Mouse (Mus musculus) right cerebral cortex, postnatal 4 days (tissue): ENCODE results near the gene Tnfsf15.

Source experiments
- DNase-seq: peaks from one replicate; pipeline ENCODE4 v3.0.0-alpha.2; 2022

Tnfsf15 gene

DNA sequence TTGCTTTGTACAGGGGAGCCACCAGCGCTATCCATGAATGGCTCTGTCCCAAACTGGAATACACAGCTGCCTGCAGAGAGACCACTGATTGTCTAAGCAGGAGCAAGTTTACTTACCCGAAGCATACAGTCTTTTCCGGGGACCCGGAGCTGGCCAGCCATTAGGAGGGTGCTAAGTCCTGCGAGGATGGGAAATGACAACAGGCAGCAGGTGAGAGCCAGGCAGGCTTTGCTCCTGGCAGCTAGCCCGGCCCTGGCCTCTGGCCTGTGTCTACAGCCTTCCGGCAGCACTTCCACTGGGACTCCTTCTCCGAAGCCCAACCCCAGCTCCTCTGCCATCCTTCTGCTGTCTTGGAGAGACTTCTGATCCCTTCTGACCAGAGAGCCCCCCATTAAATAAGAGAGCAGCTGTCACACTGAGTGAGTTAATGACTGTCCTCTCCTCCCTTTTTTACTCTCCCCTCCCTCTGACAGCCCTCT is at the start of gene Tnfsf15:
Tnfsf15 (minus strand) TSS at position 421 of the 479 bp plus-strand sequence.
- DNase-seq = peak; percentile 29

DNA sequence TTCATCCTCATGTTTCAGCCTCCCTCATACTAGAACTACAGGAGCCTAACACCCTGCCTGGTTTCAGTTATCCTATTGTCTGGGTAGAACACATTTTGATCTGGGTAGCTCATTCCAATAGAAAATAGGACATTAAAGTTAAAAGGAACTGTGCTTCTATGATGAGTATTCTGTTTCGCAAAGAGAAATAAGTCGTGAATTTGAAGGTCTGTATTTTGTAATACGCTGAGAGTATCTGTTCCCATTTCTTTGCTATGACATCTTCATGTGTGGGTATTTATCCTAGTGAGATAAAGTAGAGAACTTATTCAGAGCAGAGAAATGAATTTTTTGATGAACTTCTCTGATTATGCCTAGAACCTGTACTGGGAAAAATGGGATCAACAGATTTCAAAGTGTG is 47.4 kb upstream of the Tnfsf15 start:
- no peak for DNase-seq

DNA sequence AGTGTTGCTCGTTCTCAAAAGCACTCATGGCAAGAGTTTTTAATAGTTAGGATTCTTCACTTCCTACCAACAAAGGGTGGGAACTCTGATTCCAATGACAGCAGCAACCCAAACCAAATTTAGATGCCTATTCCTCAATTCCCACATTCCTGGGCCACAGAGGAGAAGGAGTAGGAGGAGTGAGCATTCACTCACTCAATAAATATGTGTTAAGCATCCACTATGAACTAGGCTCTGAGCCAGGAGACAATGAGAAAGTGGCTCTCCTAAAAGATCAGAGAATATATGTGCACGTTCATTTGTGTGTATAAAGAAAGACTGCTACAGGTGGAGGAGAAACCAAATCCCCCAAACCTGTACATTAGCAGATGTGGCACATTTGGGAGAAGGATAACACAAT is 40.6 kb upstream of the Tnfsf15 start:
- DNase-seq = no peak

DNA sequence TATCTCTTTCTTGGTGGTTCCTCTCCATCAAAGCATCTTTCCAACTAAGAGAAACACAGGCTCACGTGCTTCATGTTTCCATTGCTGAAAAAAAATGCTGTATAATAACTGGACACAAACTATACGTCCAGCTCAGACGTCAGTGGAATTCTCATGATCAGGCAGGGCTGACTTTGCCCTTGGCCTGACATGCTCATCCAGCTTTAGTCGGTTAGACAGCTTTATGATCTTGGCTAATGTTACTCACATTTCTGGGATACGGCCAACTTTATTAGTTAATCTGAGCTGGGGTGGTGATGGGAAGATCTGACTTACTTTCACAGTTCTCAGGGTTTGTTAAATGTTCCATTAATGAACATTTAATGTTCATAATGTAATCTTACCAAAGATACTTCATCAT is 38.9 kb upstream of the Tnfsf15 start:
- DNase-seq = no peak

DNA sequence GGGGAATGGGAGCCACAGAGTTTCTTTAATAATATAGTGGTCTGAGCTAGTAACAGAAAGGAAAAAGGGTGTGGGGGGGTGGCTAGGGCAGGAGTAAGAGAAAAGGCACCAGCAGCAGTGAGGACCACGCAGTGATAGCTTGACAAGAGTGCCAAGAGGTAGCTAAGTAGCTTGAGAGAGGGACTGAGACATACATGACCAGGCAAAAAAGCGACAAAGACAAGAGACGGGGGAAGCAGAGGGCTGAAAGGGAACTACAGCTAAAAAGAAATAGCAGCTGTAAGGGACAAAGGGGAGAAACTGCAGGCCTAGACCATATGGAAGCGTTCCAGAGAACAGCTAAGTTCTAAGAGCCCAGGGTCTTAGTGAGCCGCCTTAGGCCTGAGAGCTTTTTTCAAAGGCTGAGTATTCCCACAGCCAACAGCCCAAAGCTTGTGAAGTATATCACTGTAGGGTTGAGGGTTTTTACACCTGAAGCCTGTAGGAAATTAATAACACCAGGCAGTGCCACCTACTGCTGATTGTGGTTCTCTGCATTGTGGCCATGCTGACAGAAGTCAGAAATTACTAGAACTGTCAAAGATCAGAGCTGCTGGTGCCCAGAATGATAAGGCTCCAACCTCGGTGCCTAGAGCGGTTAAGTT is 38.2 kb upstream of the Tnfsf15 start:
- DNase-seq = no peak

DNA sequence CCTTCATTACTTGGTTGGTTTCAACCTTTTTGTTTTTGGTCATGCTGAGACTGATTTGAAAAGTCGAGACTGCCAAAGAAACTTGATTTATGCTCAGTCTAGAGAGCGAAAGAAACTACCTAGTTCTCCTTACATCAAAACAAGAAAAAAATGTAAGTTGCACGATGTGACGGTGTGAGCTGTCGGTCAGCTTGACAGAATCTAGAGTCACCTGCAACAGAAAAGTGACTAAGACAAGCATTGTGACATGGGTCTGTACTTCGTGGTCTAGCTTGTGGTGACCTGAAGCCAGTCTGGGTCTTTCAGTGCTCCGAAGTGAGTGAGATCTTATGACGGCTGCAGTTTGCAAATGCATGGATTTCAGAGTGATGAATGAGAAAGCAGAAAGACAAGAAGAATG is 32.3 kb upstream of the Tnfsf15 start:
- no peak for DNase-seq

DNA sequence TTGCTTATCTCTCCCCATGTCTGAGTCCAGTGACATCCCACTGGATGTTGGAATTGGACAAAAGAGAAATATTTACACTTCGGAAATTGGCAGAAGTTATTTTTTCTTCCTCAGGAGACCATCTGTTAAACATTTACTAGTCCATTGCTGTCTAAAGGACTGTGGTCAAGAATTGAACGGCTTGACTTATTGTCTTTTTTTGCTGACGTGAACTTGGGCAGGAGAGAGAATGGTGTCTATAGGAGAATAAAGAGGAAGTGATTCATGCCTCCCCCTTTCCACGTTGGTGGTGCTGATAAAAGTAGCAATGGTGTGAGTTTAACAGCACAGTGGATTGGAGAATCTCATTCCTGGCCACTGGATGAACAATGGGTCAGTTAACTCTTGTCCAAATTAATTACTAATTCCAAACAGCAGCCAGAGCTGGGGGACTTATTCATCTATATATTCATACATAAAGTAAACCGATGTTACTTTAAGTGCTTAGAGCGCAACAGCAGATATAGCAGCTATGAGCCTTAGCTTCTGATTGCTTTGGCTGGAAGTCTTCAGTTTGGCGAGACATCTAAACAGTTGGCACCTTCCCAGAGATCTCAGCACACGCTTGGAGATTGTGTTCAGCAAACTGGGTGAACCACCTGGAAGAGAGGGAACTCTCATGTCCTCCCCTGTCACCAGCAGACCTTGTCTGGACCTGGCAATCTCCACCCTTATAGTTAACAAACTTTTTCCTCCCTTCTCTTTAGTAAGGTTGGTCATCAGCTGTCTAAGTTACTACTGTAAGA is 28.6 kb upstream of the Tnfsf15 start:
- DNase-seq = no peak

DNA sequence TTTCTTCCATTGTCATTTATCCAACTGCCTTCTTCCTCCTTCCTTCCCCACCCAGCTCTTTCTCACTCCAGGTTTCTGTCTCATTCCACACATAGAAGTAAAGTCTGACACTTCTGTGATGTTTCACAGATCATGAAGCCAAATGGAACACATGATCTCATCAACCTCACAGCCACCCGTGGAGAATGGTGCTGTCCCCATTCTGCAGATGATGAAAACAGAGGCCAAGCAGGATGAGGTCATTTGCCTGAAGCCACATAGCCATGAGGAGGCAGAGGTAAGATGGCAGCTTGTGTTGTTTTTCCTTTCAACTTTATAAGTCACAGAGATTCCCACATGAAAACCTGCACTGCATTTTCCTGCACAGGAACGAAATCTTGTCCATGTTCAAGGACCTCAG is 27.6 kb upstream of the Tnfsf15 start:
- DNase-seq = no peak

DNA sequence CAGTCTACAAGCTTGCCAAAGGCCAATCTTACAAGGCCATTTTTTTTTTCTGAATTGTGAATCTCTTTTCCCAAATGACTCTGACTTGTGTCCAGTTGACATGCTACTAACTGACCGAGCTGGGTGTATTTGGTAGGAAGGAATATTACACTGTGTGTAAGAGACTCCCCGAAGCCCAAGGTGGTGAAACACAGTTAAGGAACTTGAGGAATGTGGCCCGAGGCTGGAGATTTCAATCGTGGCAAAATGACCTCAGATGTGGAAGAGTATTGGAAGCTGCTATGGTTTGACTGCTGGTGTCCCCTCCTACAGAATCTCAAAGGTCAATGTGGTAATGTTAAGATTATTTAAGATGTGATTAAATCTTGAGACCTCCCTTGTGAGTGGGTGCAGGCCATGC is 26.4 kb upstream of the Tnfsf15 start:
- DNase-seq = no peak

DNA sequence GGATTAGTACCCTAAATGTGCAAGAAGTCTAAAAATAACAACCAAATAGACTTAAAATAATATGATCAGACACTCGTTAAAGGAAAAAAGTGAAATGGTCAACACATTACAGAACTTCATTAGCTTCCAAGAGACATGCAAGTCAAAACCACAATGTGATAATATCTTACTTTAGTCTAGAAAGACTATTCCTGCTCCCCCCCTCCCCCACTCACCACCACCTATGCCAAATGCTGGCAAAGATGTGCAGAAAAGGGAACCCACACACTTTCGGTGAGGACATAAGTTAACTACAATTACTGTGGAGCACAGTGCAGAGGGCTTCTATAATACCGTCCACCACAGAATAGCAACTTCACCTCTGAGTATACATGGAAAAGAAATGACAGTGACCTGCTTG is 24.2 kb upstream of the Tnfsf15 start:
- DNase-seq = no peak

DNA sequence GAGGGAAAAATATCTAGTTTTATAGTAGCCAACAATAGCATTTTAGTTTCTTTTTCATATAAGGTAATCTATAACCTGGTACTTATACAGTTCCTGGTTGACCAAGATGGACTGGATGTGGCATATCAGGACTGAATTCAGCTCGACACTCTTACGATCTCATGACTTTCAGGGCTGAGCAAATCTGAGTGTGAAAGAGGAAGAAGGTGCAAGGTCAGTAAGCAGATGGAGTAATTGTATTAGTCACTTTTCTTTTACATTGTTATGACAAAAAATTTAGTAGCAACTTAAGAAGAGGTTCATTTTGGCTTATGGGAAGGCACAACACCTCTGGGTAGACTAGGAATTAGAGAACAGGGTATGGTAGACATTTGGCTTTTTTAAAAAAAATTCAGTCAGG is 20.1 kb upstream of the Tnfsf15 start:
- no peak for DNase-seq

DNA sequence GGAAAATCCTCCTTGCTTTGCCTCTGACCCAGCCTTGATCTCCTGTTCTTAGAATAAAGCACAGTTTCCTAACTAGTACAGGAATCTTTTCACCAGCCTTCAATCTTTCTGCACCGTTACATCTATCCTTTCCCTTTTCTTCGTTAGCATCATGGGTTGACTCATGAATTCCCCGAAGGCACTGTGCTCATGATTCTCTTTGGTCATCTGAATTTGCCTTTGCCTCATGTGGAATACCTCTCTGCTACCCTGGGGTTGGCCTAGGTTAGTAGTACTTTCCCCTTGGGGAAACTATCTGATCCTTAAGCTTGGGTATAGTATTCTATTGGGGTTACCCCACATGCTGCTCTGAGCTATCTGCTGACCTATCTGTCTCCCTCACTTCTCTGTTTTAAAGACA is 15.0 kb upstream of the Tnfsf15 start:
- no peak for DNase-seq

DNA sequence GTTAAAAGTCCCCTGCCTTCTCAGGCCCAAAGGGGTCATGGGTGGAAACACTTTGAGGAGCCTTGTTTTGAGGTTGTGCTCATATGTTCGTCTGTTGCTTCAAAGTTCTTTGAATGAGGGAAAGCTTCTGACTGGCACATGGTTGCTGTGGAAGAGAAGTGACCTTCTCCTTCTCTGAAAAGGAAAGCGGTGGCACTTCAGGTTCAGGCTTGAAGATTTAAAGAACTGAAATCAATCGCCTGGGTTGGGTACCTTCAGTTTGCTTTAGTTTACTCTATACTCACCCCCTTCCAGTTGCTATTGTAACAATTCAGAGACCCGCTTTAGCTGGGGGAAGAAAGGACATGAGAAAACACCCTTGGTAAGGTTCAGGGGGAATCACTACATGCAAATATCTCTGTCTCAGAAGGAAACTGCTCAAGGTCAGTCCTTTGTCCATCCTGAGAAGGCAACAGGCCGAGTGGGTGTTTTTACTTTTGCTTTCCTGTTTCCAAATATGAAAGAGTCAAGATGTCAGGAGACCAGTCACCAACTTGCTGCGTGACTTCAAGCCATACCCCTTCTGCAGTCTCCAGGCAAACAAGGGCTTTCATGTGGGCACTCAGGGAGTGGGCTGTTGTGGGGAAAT is 12.7 kb upstream of the Tnfsf15 start:
- DNase-seq = no peak

DNA sequence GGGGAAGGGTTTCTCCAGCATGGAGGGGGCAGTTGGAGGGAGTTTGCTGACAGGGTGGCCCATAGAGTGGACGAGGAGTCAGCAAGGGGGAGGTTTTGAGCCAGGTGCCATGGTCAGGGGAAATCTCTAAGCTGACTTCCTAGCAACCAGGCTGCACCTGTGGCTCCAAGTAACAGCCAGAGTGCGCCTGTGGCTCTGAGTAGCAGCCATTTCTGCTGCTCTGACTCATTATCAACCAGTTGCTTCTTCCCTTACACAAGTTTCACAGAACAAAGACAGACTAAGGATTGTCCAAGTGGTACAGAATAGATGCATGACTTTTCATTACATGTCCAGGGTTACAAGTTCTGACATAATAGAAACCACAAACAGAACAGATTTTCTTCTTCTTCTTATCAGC is 11.2 kb upstream of the Tnfsf15 start:
- no peak for DNase-seq

DNA sequence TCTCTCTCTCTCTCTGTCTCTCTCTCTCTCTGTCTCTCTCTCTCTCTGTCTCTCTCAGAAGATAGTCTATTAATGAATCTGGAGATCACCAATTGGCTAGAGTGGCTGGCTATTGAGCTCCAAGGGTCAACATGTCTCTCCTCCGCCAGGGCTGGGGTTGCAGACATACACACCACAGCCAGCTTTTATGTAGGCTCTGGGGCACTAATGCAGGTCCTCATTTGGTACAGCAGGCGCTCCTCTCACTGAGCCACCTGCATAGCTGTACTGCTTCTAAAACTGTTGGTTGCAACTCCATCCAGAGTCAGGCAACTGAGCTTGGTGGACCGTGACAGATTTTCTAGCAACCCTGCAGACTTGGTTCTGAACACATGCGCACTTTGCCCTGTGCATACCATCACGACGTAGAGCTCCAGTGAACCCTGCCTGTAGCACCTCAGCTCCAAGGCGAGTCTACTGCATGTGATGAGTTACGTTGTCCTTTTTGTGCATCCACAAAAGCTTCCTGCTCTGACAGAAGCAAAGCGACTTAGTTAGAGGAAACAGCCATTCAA is 9.6 kb upstream of the Tnfsf15 start:
- no peak for DNase-seq

DNA sequence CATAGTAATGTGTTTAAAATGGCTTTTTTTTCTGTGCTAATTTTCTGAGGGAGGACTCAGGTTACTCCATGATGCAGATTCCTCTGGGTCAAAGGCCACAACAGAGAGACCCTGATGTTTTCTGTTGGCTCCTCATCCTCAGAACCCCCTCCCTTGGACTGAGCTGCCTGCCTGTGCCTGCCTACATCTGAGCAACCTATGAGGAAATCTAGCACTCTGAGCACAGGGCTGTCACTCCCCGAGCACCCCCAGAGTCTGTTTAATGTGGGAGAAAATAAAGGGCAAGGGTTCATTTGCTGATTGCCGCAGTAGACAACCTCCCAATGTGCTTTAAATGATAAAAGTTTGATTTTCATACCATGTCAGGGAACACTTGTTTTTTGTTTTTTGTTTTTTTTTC is 8.9 kb upstream of the Tnfsf15 start:
- DNase-seq = no peak

DNA sequence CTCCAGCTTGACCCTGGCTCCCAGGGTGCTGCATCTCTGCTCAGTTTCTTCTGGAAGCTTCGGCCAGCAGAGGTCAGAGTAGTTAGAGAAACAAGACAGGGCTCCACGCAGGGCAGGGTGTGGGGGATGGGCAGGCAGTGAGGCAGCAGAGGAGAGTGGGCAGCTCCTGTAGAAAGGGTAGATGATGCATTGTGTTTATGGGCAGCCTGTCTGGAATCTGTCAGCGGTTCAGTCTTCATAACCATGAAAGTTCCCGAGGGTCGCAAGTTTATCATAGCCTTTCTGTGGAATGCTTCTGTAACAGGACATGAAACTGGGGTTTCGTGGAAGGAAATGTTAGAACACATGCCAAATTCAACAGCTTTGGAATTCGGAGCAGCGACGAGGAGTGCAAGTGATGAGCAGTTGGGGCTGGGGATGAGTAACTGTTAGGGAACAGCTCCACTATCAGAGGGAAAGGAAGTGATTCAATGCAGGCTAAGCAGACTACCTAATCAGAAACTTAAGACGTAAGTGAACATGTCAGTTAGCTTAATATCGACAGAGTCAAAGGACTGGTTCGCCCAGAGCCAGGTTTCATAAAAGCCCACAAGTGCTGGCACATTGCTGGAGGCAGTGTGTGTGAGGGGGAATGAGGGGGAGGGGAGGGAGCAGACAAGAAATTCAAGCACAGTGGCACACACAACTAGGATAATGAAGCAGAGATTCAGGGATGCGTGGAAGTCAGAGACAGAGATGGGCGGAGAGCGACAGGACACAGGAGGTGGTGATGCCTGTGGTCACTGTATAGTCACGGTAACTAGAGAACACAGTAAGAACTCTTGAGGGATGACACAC is 8.0 kb upstream of the Tnfsf15 start:
- peak; percentile 35 for DNase-seq

DNA sequence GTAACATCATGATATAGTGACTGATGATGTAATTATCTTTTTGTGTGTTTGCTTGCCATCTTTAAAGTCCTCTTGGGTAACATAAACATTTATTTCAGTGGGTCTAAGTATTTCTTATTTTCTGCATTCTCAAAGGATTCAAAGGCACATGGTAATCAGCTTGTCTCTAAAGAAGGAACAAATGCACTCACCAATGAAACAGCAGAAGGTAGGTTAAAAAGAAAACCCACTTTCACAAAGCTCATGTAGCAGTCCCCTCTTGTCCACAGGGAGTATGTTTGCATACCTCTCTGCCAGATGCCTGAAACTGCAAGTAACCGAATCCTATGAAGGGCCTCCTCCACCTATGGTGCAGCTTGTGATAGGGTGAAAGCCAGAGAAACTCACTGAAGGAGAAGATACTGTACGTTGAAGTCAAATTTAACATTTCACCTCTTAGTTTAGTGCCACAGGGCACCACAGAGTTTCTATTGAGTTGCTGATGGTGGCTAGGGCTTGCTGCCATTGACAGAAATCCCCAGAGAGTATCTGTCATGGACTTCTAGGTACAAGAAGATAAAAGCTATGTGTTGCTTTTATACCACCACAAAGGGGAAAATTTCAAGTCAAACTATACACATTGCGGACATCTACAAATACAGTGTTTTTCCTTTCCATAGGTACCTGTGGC is 3.3 kb upstream of the Tnfsf15 start:
- DNase-seq = no peak

DNA sequence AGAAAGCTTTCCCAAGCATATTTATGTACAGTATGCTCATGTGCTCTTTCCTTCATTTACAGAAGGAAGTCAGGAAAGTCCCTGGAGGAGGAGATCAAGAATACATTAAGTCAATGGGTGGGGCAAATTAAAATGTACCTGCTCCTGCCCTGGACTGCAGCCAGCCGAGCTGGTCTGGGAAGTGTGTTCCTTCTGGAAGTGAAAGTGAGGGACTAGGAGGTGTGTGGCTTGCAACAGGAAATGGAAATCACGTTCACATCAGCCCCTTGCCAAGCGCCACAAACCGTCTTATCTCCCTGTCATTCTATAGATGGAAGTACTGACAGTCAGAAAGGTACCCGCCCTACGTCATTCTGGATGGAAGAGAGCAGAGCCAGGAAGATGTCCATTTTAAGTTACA is 358 bp upstream of the Tnfsf15 start:
- DNase-seq = no peak

DNA sequence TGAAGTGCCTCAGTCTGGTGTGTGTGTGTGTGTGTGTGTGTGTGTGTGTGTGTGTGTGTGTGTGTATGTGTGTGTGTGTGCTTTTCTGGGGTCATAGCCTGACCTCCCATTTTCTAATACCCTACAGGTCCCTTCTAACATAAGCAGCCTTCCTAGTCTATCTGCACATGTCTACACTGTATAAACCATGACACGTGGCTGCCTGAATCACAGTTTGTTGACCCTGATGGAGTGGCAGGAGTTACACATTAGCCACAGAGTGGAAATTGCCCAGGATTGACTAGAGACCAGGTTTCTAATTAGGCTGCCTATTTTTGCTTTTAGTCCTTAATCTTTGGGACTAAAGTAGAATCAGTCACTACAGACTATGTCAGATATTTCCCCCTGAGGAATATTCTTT is 1.3 kb downstream of the Tnfsf15 start:
- DNase-seq = no peak

DNA sequence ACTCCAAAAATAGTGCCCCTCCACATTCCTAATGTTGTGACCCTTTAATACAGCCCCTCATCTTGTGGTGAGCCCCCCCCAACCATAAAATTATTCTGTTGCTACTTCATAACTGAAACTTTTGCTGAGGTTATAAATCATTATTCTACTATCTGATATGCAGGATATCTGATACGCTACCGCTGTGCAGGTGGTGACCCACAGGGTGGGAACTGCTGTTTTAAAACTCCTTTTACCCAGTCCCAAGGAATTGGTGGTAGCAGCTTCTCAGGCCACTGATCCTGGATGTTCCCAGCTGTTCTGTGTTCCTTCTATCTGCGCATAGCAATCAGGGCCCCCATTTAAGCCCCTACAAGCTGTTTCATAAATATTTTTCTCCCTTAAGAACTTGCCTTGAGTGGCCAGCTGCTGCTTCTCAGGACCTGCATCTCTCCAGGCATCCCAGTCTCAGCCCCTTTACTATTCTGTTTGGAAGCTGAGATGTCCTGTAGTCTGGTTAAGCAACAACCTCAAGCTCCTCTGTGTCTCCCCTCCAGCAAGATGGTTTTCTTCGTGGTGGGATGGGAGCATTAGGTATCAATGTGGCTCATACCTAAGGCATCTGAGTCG is 2.0 kb downstream of the Tnfsf15 start:
- DNase-seq = no peak

DNA sequence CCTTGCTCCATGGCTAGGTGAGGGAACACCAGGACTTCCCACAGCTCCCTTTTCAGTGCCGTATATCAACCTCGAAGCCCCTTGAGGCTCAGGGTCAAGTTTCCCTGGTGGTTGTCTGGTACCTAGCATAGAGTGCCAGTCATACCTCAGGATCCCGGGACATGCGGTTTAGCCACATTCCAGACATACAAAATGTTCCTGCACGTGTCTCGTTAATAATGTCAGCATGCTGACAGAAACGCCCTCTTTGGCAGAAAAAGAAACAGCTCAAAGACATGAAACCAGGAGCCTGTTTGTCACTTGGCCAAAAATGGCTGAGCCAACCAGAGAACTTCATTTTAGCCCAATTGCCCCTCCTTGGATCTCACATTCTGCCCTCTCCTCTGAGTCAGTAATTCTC is 2.8 kb downstream of the Tnfsf15 start:
- DNase-seq = no peak
